Mouse (Mus musculus) lung, postnatal 0 days (tissue): ENCODE measurements around the gene Srcap. TPM values are rescaled to one million over a fixed set of nuclear protein-coding genes. Genes with fewer than 3 reads are reported as not detected.

Source experiments
- ATAC-seq: fragments of 200-750 bp; cut with Nextera tagmentation; 2 replicates; pipeline ENCODE4 v1.8.0; 2017; ENCODE audit warnings: moderate library complexity
- DNase-seq: peaks from one replicate; pipeline ENCODE4 v3.0.0-alpha.2; 2016; ENCODE audit warnings: low spot score
- H3K27ac ChIP-seq: fragments of 300-500 bp; sonication (generic); 2 replicates; pipeline ENCODE4 v1.5.1; 2014; ENCODE audit warnings: antibody characterized with exemption, mild to moderate bottlenecking, low read length, mixed read lengths
- H3K27me3 ChIP-seq: fragments of 300-500 bp; sonication (generic); replicated peaks from 2 replicates; pipeline ENCODE4 v1.6.1; 2014; ENCODE audit warnings: low read length, mixed read lengths; ENCODE audit not compliant: insufficient read depth
- H3K36me3 ChIP-seq: fragments of 300-500 bp; sonication (generic); 2 replicates; pipeline ENCODE4 v1.6.1; 2014; ENCODE audit warnings: low read length, mixed read lengths; ENCODE audit not compliant: insufficient read depth
- H3K4me1 ChIP-seq: fragments of 300-500 bp; sonication (generic); 2 replicates; pipeline ENCODE4 v1.6.1; 2014; ENCODE audit warnings: antibody characterized with exemption, low read depth, low read length, mixed read lengths; ENCODE audit not compliant: insufficient read depth
- H3K4me2 ChIP-seq: fragments of 300-500 bp; sonication (generic); replicated peaks from 2 replicates; pipeline ENCODE4 v1.6.1; 2014; ENCODE audit warnings: low read depth, mild to moderate bottlenecking, low read length, moderate library complexity, mixed read lengths
- H3K4me3 ChIP-seq: fragments of 300-500 bp; sonication (generic); 2 replicates; pipeline ENCODE4 v1.5.1; 2014; ENCODE audit warnings: low read depth, low read length
- H3K9ac ChIP-seq: fragments of 300-500 bp; sonication (generic); replicated peaks from 2 replicates; pipeline ENCODE4 v1.6.1; 2014; ENCODE audit warnings: low read depth, mild to moderate bottlenecking
- H3K9me3 ChIP-seq: fragments of 300-500 bp; sonication (generic); 2 replicates; pipeline ENCODE4 v1.6.1; 2016; ENCODE audit warnings: low read length, mixed read lengths
- CTCF ChIP-seq: IDR thresholded peaks from 2 replicates; pipeline ENCODE4 v1.5.1; 2016; ENCODE audit warnings: antibody characterized with exemption, mild to moderate bottlenecking
- EP300 ChIP-seq: IDR thresholded peaks from 2 replicates; pipeline ENCODE4 v1.6.1; 2016; ENCODE audit warnings: antibody characterized with exemption, mild to moderate bottlenecking, control low read depth
- WGBS: fragments of 180-500 bp; shearing (Covaris S2); extraction: QIAGEN DNeasy Blood & Tissue Kit; methylation state at CpG from one replicate; pipeline ENCODE4 v1.1.7; 2014; 5-methylcytosine and 5-hydroxymethylcytosine counted together
- microRNA-seq: library from miRNA; unstranded; fragments of <30 nt; microRNA quantifications from one replicate; pipeline ENCODE4, GENCODE M21; 2016
- polyA plus RNA-seq: library from polyadenylated mRNA; unstranded; fragments of >200 nt; fragmentation: Nextera tagmentation; extraction: Ambion mirVana; gene quantifications from 2 replicates; pipeline ENCODE4 v1.2.1, GENCODE M21; 2015

Gene Srcap
- polyA plus RNA-seq, 1 experiment from 2014 or later: 19.3 TPM

DNA sequence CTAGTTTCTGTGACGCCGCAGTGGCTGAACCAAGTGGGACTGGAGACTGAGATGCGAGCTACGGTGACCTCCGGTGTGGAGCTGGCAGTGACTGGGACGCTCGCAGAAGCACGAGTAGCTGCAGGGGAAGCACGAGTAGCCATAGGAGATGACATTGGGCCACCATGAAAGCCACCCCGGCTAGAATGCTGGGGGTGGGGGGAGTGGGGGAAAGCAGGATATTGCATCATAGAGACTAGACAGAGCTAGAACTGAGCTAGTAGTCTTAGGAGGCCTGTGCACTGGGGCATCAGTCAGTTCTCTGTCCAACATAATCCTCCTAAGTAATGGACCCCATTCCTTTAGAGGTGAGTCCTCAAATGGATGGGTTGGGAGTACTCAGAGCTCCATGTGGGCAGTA lies 92.5 kb downstream of the Srcap start:
- 84% methylated on average over 10 of the region's 10 CpGs for WGBS
- H3K27ac ChIP-seq: no peak overlapping the region
- H3K9ac ChIP-seq: no peak overlapping the region
- H3K4me2 ChIP-seq: no peak overlapping the region
- no peaks in the 10 kb centered on the region for H3K9me3 ChIP-seq
- ATAC-seq: no peak
- no peaks in the 10 kb centered on the region for H3K4me1 ChIP-seq
- H3K4me3 ChIP-seq: no peak overlapping the region
- no peak for DNase-seq
- peaks cover 18% of the 10 kb centered on the region; the same call in 1 of the 2 replicates for H3K36me3 ChIP-seq
- no peaks in the 10 kb centered on the region for H3K27me3 ChIP-seq
- TF ChIP-seq EP300 (no peak), CTCF (no peak)

- DNase-seq (peak; percentile 90), ATAC-seq (peak; percentile 95)
- no peaks in the 10 kb centered on the region for H3K27me3 ChIP-seq
- peak overlapping the region; percentile 68 for H3K27ac ChIP-seq
- H3K9ac ChIP-seq: no peak overlapping the region
- no peaks in the 10 kb centered on the region for H3K4me1 ChIP-seq
- no peak overlapping the region for H3K4me3 ChIP-seq
- 50% methylated on average over 6 of the region's 6 CpGs for WGBS
- peaks cover 34% of the 10 kb centered on the region; the same call in 1 of the 2 replicates for H3K36me3 ChIP-seq
- TF ChIP-seq CTCF (no peak), EP300 (no peak)
- H3K9me3 ChIP-seq: no peaks in the 10 kb centered on the region
- H3K4me2 ChIP-seq: no peak overlapping the region
Measured at GRCm38 (mm10) chr7:127607150-127607549, 95.4 kb downstream of the Srcap start.

Small RNA genes within 50 kb of the gene (microRNA-seq; reads per million reads assigned to microRNA genes)
- not detected for gene Gm47278
- not detected for gene Mir7060

Other genes starting within 250 kb of the Srcap start
- 59.4 and 66.9 TPM in 2 replicates for gene Sephs2, start 237.9 kb upstream of the Srcap start, polyA plus RNA-seq
- gene Itgal, start 215.7 kb upstream of the Srcap start, polyA plus RNA-seq: 3.7 and 3.8 TPM in 2 replicates
- 12.5 and 12.8 TPM in 2 replicates for gene Zfp768, start 166.4 kb upstream of the Srcap start, polyA plus RNA-seq
- gene Zfp747, start 135.9 kb upstream of the Srcap start, polyA plus RNA-seq: 7.3 and 7.9 TPM in 2 replicates
- gene 9130019O22Rik, start 124.8 kb upstream of the Srcap start, polyA plus RNA-seq: 4.7 and 5.4 TPM in 2 replicates
- 3.7 and 4.6 TPM in 2 replicates for gene E430018J23Rik, start 118.4 kb upstream of the Srcap start, polyA plus RNA-seq
- 6.0 and 6.7 TPM in 2 replicates for gene Zfp764, start 105.2 kb upstream of the Srcap start, polyA plus RNA-seq
- 27.4 and 28.9 TPM in 2 replicates for gene Zfp688, start 89.9 kb upstream of the Srcap start, polyA plus RNA-seq
- 2.6 and 3.5 TPM in 2 replicates for gene Zfp689, start 62.8 kb upstream of the Srcap start, polyA plus RNA-seq
- 37.6 and 37.7 TPM in 2 replicates for gene Prr14, start 52.4 kb upstream of the Srcap start, polyA plus RNA-seq
- 9.9 and 11.1 TPM in 2 replicates for gene Fbrs, start 32.8 kb upstream of the Srcap start, polyA plus RNA-seq
- gene Gm42715, start 7.6 kb downstream of the Srcap start, polyA plus RNA-seq: 9.3 and 10.3 TPM in 2 replicates
- 5.4 and 6.1 TPM in 2 replicates for gene Tmem265, start 49.4 kb downstream of the Srcap start, polyA plus RNA-seq
- gene Phkg2, start 61.4 kb downstream of the Srcap start, polyA plus RNA-seq: 31.7 and 34.4 TPM in 2 replicates
- 28.8 and 29.5 TPM in 2 replicates for gene Ccdc189, start 76.6 kb downstream of the Srcap start, polyA plus RNA-seq
- gene Rnf40, start 76.8 kb downstream of the Srcap start, polyA plus RNA-seq: 25.9 and 27.1 TPM in 2 replicates
- gene Zfp629, start 103.8 kb downstream of the Srcap start, polyA plus RNA-seq: 5.2 and 6.0 TPM in 2 replicates
- 34.1 TPM in 2 replicates for gene Bcl7c, start 196.9 kb downstream of the Srcap start, polyA plus RNA-seq
- 9.9 and 10.4 TPM in 2 replicates for gene Ctf1, start 200.8 kb downstream of the Srcap start, polyA plus RNA-seq
- gene Ctf2, start 220.2 kb downstream of the Srcap start, polyA plus RNA-seq: 0.07 and 0.08 TPM in 2 replicates
- 1.6 TPM in 2 replicates for gene Fbxl19, start 232.6 kb downstream of the Srcap start, polyA plus RNA-seq